Mouse (Mus musculus): ENCODE data around the gene Piwil1. TPM values are rescaled to one million over a fixed set of nuclear protein-coding genes. Genes with fewer than 3 reads are reported as not detected.

Piwil1 gene
- polyA plus RNA-seq, 1 experiment, result 0.30 TPM

DNA sequence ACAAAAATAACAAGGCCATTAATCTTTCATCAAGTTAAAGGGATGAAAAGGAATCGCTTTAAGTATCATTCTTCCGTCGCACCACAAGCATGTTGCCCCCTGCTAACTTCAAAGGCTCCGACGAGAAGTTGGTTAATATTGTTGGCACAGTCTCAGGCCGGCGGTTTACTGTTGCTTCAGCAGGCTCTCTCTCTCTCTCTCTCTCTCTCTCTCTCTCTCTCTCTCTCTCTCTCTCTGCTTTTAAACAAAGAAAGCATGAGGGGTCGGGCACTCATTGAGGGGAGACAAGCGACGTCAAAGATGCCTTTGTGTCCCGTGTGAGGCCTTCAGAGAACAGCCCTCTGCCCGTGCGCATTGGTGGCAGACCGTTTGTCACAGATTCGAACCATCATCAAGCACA lies 17.7 kb upstream of the Piwil1 start:
- peak; percentile 88 for DNase-seq (ENCODE audit: low read depth)
- TF ChIP-seq POLR2A (IDR thresholded peaks at IDR 0.05; ENCODE audit: borderline replicate concordance, extremely low read depth, insufficient read depth, insufficient read length, poor library complexity, severe bottlenecking), result no peak
- TF ChIP-seq CTCF (IDR thresholded peaks at IDR 0.05; ENCODE audit: borderline replicate concordance, extremely low read depth, insufficient read depth, insufficient read length), result no peak

DNA sequence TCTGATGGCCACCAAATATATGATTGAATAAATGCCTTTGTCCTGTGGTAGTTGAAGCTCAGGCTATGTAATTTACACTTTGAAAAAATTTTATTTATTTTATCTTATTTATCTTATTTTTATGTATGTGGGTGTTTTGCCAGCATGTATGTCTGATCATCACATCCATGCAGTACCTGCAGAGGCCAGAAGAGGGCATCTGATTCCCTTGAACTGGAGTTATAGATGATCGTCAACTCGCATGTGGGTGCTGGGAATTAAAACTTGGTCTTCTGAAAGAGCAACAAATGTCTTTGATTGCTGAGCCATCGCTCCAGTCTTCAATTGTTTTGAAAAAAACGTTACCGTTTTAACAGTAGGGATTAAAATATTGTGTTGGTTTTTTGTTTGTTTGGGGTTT lies 15.2 kb upstream of the Piwil1 start:
- DNase-seq (ENCODE audit: low read depth), result no peak
- TF ChIP-seq CTCF (IDR thresholded peaks at IDR 0.05; ENCODE audit: borderline replicate concordance, extremely low read depth, insufficient read depth, insufficient read length) (peak; percentile 38; the same call in 1 of the 2 replicates), POLR2A (IDR thresholded peaks at IDR 0.05; ENCODE audit: borderline replicate concordance, extremely low read depth, insufficient read depth, insufficient read length, poor library complexity, severe bottlenecking) (no peak)

DNA sequence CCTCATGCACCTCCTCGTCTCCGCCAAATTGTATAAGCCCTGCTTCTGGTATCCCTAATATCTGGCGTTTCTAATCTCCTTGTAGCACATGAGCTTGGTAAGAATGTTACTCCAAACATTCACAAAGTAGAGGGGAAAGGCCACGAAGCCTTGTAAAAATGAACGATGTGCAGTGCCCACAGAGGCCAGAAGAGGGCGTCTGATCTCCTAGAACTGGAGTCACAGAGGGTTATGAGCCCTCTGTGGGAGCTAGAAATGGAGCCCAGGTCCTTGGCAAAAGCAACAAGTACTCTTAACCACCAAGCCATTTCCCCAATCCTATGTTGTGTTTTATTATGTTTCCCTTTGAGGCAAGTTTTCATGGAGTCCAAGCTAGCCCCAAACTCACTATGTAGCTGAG lies 8.2 kb upstream of the Piwil1 start:
- TF ChIP-seq POLR2A (IDR thresholded peaks at IDR 0.05; ENCODE audit: borderline replicate concordance, extremely low read depth, insufficient read depth, insufficient read length, poor library complexity, severe bottlenecking) (no peak), CTCF (IDR thresholded peaks at IDR 0.05; ENCODE audit: borderline replicate concordance, extremely low read depth, insufficient read depth, insufficient read length) (no peak)
- no peak for DNase-seq (ENCODE audit: low read depth)

DNA sequence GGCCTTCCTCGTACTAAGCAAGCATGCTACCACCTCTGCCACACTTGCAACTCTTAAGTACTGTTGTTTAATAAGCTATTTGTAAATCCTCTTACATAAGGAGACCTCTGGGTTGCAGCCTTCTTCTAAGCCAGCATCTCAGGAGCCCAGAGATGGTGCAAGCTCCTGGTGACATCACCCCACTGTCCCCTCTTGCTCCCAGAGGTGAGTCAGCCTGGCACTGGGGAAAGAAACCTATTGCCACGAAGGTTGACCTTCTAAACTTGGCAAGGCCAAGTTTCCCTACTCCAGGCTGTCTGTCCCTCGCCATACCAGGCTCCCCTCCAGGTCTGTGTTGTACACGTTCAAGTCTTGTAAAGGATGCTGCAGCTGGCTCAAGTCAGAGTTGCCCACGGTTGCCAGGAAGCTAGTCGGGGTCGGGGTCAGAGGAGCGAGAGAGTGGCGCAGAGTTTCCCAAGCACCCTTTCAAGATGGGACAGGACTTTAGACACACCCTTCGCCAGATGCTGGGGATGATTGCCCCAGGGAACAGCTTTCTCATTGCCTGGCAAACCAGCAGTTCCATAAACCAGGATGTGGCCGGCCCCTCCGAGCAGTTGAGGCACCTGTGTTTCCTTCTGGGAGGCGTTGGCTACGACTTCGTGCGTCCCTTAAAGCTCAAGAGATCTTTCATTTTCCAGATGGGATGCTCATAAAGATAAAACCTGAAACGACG lies 7.6 kb upstream of the Piwil1 start:
- DNase-seq (ENCODE audit: low read depth), result no peak
- TF ChIP-seq POLR2A (IDR thresholded peaks at IDR 0.05; ENCODE audit: borderline replicate concordance, extremely low read depth, insufficient read depth, insufficient read length, poor library complexity, severe bottlenecking) (no peak), CTCF (IDR thresholded peaks at IDR 0.05; ENCODE audit: borderline replicate concordance, extremely low read depth, insufficient read depth, insufficient read length) (no peak)

DNA sequence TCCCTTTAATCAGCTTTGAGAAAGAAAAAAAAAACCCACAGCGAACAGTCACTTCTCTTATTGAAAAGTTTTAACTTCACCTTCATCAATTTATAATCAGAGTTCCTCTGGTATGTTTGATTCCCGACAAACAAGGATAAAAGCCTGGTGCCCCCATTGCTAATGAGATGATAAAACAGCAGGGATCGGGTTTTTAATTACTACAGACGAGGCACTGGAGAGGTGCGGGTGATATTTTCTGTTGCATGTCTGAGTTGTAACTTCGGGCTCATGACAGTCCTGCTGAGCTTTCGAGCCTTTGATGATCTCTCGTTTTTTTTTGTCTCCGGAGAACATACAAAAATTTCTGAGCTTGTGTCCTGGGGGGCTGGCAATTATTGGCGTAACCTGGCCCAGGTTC lies 5.5 kb upstream of the Piwil1 start:
- TF ChIP-seq POLR2A (IDR thresholded peaks at IDR 0.05; ENCODE audit: borderline replicate concordance, extremely low read depth, insufficient read depth, insufficient read length, poor library complexity, severe bottlenecking) (no peak), CTCF (IDR thresholded peaks at IDR 0.05; ENCODE audit: borderline replicate concordance, extremely low read depth, insufficient read depth, insufficient read length) (no peak)
- DNase-seq (ENCODE audit: low read depth), result peak; percentile 52

DNA sequence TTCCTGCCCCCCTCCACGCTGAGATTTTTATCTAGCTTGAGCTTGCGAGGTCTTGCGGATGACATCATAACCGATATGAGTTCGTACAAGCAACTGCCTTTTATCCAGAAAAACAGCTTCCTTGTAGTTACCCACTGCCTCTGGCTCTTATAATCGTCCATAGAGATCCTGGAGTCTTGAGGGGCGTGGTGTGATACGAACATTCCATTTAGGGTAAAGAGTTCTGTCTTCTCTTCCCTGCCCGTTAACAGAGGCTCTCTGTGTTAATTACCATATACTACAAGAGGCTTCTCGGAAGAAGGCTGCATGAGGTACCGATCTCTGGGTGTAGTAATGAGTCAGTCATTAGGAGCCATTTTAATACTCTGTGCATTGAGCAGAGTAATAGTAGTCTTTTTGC lies 1.6 kb upstream of the Piwil1 start:
- no peak for TF ChIP-seq POLR2A (IDR thresholded peaks at IDR 0.05; ENCODE audit: borderline replicate concordance, extremely low read depth, insufficient read depth, insufficient read length, poor library complexity, severe bottlenecking)
- no peak for TF ChIP-seq CTCF (IDR thresholded peaks at IDR 0.05; ENCODE audit: borderline replicate concordance, extremely low read depth, insufficient read depth, insufficient read length)
- no peak for DNase-seq (ENCODE audit: low read depth)

DNA sequence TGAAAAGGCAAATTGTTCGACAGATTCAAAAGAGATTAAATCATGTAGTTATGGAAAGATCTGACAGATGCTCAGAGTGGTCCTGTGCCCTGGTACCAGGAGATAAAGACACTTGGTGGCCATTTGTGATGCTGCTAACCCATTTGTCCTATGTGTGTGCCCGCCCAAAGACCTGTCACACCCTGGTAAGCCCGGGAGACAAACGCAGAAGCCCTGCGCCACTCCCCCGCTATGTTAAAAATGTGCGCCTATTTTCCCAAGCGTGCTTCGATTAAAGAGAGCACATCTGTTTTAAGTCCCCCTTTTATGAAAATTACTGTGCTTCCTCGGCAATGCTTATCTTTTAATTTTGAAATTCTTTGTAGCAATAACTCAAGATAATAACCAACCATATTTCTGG lies 1.4 kb downstream of the Piwil1 start:
- peak; percentile 44 for DNase-seq (ENCODE audit: low read depth)

DNA sequence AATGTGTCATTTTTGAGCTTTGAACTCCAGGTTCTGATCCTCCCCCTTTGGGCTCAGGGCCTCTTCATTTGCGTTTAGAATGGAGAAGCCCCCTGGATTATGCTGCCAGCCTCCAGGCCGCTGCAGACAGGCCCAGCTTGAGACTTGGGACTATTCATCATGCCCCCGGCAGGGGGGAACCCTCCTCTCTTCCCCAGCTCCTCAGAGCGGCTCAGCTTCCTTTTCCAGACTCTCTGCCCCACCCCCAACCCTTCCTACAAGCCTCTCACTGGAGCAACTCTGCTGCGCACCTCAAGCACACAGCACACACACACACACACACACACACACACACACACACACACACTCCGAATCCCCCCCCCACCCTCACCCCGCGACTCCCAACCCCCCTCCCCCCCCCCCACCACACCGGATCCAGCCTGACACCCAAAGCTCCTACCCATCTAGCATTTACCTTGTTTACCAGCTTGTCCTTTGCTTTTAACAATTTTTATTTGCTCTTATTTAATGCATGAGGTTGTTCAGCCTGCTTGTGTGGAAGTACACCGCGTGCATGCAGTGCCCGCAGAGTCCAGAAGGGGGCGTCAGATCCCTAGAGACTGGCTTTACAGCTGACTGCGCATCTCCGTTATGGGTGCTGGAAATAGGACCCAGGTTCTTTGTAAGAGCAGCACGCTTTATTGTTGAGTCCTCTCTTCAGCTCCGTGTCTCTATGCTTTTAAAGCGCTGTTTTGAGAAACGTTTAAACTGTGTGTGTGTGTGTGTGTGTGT lies 2.0 kb downstream of the Piwil1 start:
- DNase-seq (ENCODE audit: low read depth), result peak; percentile 86

More for the DNA sequence above, 1.4 kb downstream of the Piwil1 start:
- TF ChIP-seq POLR2A (IDR thresholded peaks at IDR 0.05; ENCODE audit: borderline replicate concordance, extremely low read depth, insufficient read depth, insufficient read length, poor library complexity, severe bottlenecking), result no peak
- no peak for TF ChIP-seq CTCF (IDR thresholded peaks at IDR 0.05; ENCODE audit: borderline replicate concordance, extremely low read depth, insufficient read depth, insufficient read length)

DNA sequence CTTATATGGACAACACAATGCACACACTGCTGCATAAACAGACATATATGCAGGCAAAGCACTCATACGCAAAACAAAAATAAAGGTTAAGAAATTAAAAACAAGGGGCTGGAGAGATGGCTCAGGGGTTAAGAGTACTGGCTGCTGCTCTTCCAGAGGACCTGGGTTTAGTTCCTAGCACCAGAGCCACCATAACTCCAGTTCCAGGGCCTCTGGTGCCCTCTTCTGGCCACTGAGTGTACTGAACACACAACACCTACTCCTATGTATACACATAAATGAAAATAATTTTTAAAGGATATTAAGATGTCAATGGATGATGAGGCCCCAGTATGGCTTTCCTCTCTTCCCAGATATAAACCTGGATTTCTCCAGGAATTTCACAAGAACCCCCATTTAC lies 4.1 kb downstream of the Piwil1 start:
- DNase-seq (ENCODE audit: low read depth), result no peak
- peak; percentile 15; the same call in 1 of the 2 replicates for TF ChIP-seq CTCF (IDR thresholded peaks at IDR 0.05; ENCODE audit: borderline replicate concordance, extremely low read depth, insufficient read depth, insufficient read length)
- no peak for TF ChIP-seq POLR2A (IDR thresholded peaks at IDR 0.05; ENCODE audit: borderline replicate concordance, extremely low read depth, insufficient read depth, insufficient read length, poor library complexity, severe bottlenecking)

More for the DNA sequence above, 2.0 kb downstream of the Piwil1 start:
- TF ChIP-seq POLR2A (IDR thresholded peaks at IDR 0.05; ENCODE audit: borderline replicate concordance, extremely low read depth, insufficient read depth, insufficient read length, poor library complexity, severe bottlenecking) (no peak), CTCF (IDR thresholded peaks at IDR 0.05; ENCODE audit: borderline replicate concordance, extremely low read depth, insufficient read depth, insufficient read length) (peak; percentile 48)

DNA sequence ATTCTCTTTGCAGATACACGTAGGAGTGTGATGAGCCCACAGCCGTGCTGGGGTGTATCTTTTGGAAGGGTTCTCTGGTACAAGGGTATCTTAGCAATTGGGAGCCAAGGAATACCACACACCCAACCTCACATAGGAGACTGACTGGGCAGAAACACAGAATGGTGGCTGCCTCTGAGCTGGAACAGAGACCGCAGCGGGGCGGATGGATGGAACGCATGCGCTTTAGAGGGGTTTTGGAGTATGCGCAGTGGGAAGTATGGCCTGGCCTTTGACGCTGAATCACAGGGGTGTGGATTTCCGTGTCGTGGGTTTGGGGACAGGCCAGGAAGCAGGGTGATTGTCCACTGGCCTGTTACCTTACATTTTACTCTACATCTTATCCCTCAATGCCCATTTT lies 4.9 kb downstream of the Piwil1 start:
- TF ChIP-seq POLR2A (IDR thresholded peaks at IDR 0.05; ENCODE audit: borderline replicate concordance, extremely low read depth, insufficient read depth, insufficient read length, poor library complexity, severe bottlenecking) (no peak), CTCF (IDR thresholded peaks at IDR 0.05; ENCODE audit: borderline replicate concordance, extremely low read depth, insufficient read depth, insufficient read length) (no peak)
- no peak for DNase-seq (ENCODE audit: low read depth)

DNA sequence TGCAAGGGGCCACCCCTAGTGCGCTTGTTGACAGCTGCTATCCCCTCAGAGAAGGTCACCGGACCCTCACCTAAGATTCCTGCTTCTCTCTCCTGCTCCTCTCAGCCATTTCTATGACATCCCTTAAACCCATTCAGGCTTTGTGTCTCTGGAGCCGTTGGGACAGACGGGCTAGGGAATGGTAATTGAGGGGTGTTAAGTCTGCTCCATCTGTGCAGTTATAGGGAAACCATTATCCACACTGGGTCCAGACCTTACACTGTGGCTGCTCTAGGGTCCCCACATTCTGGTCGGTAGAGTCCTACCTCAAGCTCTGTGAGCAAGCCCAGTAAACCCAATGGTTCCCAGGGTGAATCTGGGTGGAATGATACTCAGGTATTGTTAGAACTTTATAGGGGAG lies 6.6 kb downstream of the Piwil1 start:
- TF ChIP-seq CTCF (IDR thresholded peaks at IDR 0.05; ENCODE audit: borderline replicate concordance, extremely low read depth, insufficient read depth, insufficient read length) (no peak), POLR2A (IDR thresholded peaks at IDR 0.05; ENCODE audit: borderline replicate concordance, extremely low read depth, insufficient read depth, insufficient read length, poor library complexity, severe bottlenecking) (no peak)
- DNase-seq (ENCODE audit: low read depth), result peak; percentile 50
